Mouse (Mus musculus): ENCODE measurements around the gene Wdr62. TPM values are rescaled to one million over a fixed set of nuclear protein-coding genes. Genes with fewer than 3 reads are reported as not detected.

The Wdr62 gene
- total and polyA plus RNA-seq, 3 experiments, result 8.2 to 59.1 (median 57.9) TPM

DNA sequence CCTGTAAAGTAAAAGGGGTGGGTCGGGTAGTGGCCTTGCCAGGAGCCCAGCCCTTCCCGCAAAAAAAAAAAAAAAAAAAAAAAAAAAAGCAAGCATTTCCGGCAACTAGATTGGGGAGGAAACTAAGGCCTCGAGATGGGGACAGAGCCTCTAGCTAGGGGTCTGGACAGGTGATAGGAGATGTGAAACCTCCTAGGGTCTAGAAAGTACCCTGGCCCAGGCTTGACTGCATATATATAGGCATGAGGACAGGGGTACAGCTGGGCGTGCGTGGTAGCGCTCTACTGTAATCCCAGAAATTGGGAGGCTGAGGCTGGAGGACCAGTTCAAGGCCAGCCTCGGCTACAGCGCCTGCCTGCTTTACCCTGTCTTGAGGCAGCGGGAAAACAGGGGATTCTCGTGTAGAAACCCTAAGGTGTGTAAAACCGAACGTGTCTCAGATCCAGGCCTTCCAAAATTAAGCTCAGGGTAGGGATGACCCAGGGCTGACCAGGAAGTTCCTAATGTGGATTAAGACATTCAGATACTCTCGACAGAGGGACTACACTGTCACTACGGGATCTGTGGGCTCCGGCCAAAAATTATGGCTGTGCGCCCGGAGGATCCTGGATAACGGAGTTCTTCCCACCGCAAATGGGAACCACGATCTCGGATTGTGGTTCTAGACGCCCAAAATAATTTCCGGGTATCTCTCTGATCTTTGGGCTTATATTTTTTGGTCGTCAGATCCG, 86.0 kb downstream of the Wdr62 start:
- Histone ChIP-seq H3K27me3 (ENCODE audit: insufficient read depth, low read length) (no peaks in the 10 kb centered on the region), H3K4me3 (ENCODE audit: low read depth, low read length) (peak overlapping the region; percentile 80), H3K4me1 (ENCODE audit: insufficient read depth, low read depth, low read length) (peaks cover 41% of the 10 kb centered on the region), H3K9me3 (replicated peaks) (no peaks in the 10 kb centered on the region), H3K36me3 (replicated peaks) (peaks cover 47% of the 10 kb centered on the region)
- DNase-seq (ENCODE audit: low spot score), result peak; percentile 69
- TF ChIP-seq TAL1 (conservative IDR thresholded peaks at IDR 0.05; ENCODE audit: low read depth, low read length) (no peak), POLR2AphosphoS5 (IDR thresholded peaks at IDR 0.05; ENCODE audit: insufficient replicate concordance, low read depth, low read length) (no peak)
- 0 out of 2 replicates have a peak, but pooled peaks have one; percentile 6 for ATAC-seq (ENCODE audit: extremely low read depth, insufficient number of reproducible peaks, low FRiP score, poor library complexity, severe bottlenecking)

DNA sequence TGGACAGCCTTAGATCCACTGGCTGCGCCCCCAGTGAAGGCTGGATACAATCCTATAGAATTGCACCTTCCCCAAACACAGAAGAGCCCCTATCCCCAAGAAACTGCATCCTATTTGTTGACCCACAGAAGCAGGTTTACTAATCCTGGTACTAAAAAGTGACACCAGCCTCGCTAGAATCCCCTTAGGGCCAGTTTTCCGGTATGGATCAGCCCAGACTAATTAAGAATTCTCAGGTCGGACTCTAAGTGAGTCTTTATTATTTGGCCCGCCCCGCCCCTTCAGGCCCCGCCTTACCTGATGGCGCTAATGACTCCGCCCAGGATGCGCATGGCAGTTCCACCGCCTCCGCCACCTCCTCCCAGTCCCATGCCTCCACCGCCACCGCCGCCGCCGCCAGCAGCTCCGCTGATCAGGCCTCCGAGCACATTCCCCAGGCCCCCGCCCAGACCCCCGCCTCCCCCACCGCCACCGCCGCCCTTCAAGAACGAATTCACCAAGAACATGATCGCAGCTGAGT, 86.6 kb downstream of the Wdr62 start:
- DNase-seq (ENCODE audit: low spot score) (peak; percentile 74), ATAC-seq (ENCODE audit: extremely low read depth, insufficient number of reproducible peaks, low FRiP score, poor library complexity, severe bottlenecking) (peak; percentile 66)
- Histone ChIP-seq H3K4me1 (ENCODE audit: insufficient read depth, low read depth, low read length) (peaks cover 39% of the 10 kb centered on the region), H3K9me3 (replicated peaks) (no peaks in the 10 kb centered on the region), H3K36me3 (replicated peaks) (peaks cover 54% of the 10 kb centered on the region), H3K4me3 (ENCODE audit: low read depth, low read length) (peak overlapping the region; percentile 80), H3K27me3 (ENCODE audit: insufficient read depth, low read length) (no peaks in the 10 kb centered on the region)
- TF ChIP-seq GATA1 (IDR thresholded peaks at IDR 0.05; ENCODE audit: borderline replicate concordance, low read length), result no peak
- no peak for TF ChIP-seq TAL1 (conservative IDR thresholded peaks at IDR 0.05; ENCODE audit: low read depth, low read length)
- TF ChIP-seq CTCF (IDR thresholded peaks at IDR 0.05; ENCODE audit: low read depth, low read length), result no peak
- TF ChIP-seq GATA2 (IDR thresholded peaks at IDR 0.05; ENCODE audit: borderline replicate concordance, low read depth, low read length), result no peak
- TF ChIP-seq POLR2AphosphoS5 (IDR thresholded peaks at IDR 0.05; ENCODE audit: insufficient replicate concordance, low read depth, low read length), result no peak

DNA sequence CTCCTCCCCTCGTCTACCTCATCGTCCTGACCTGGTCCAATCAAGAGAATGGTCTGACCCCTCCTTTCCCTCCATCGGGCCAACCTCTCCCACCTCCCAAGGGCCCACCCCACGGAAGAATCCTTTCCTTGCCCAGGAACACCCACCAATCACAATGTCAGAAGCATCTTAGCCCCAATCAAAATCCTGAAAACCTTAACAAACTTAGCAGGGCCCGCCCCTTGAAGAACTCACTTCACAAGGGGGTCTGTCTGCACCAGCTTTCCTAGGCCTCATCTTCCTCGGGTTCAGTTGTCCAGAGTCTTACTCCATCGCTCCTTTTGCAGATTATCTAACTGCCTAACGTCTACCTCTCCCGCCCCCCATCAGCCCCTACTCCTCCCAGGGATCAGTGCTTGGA, 87.2 kb downstream of the Wdr62 start:
- Histone ChIP-seq H3K27me3 (ENCODE audit: insufficient read depth, low read length) (no peaks in the 10 kb centered on the region), H3K36me3 (replicated peaks) (peaks cover 60% of the 10 kb centered on the region), H3K4me1 (ENCODE audit: insufficient read depth, low read depth, low read length) (peaks cover 37% of the 10 kb centered on the region), H3K9me3 (replicated peaks) (no peaks in the 10 kb centered on the region), H3K4me3 (ENCODE audit: low read depth, low read length) (no peak overlapping the region)
- DNase-seq (ENCODE audit: low spot score), result no peak
- no peak for ATAC-seq (ENCODE audit: extremely low read depth, insufficient number of reproducible peaks, low FRiP score, poor library complexity, severe bottlenecking)
- TF ChIP-seq TAL1 (conservative IDR thresholded peaks at IDR 0.05; ENCODE audit: low read depth, low read length) (no peak), GATA1 (IDR thresholded peaks at IDR 0.05; ENCODE audit: borderline replicate concordance, low read length) (no peak), GATA2 (IDR thresholded peaks at IDR 0.05; ENCODE audit: borderline replicate concordance, low read depth, low read length) (no peak), POLR2AphosphoS5 (IDR thresholded peaks at IDR 0.05; ENCODE audit: insufficient replicate concordance, low read depth, low read length) (no peak), CTCF (IDR thresholded peaks at IDR 0.05; ENCODE audit: low read depth, low read length) (no peak)

DNA sequence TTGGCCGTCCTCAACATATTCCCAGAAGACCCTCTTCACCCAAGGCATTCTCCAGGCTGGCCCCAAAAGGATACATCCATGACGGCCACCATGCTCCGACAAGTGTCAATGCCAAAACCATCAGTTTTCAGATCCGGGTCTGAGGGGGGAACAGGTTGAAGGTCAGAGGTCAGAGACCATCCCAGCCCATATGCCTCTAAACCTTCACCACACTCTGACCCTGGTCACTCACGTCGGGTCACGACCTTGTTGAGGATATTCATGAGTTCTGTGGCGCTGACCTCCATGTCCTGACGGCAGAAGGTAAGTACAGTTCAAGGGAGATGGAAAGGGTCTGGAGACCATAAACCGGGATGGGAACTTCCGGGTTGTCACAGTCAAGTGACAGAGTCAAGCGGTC, 88.1 kb downstream of the Wdr62 start:
- TF ChIP-seq TAL1 (conservative IDR thresholded peaks at IDR 0.05; ENCODE audit: low read depth, low read length), result no peak
- TF ChIP-seq CTCF (IDR thresholded peaks at IDR 0.05; ENCODE audit: low read depth, low read length), result no peak
- TF ChIP-seq GATA1 (IDR thresholded peaks at IDR 0.05; ENCODE audit: borderline replicate concordance, low read length), result no peak
- no peak for TF ChIP-seq GATA2 (IDR thresholded peaks at IDR 0.05; ENCODE audit: borderline replicate concordance, low read depth, low read length)
- no peak for TF ChIP-seq POLR2AphosphoS5 (IDR thresholded peaks at IDR 0.05; ENCODE audit: insufficient replicate concordance, low read depth, low read length)
- peaks cover 35% of the 10 kb centered on the region for H3K4me1 ChIP-seq (ENCODE audit: insufficient read depth, low read depth, low read length)
- H3K27me3 ChIP-seq (ENCODE audit: insufficient read depth, low read length), result no peaks in the 10 kb centered on the region
- H3K36me3 ChIP-seq (replicated peaks), result peaks cover 69% of the 10 kb centered on the region
- ATAC-seq (ENCODE audit: extremely low read depth, insufficient number of reproducible peaks, low FRiP score, poor library complexity, severe bottlenecking), result no peak
- DNase-seq (ENCODE audit: low spot score), result no peak
- H3K9me3 ChIP-seq (replicated peaks), result no peaks in the 10 kb centered on the region
- no peak overlapping the region for H3K4me3 ChIP-seq (ENCODE audit: low read depth, low read length)

Other genes with a start within 250 kb of the Wdr62 start
Only the 20 nearest of the 26 such genes appear.
- gene Zfp382, start 158.5 kb downstream of the Wdr62 start, total RNA-seq (2014; fragmentation: Nextera tagmentation), result 5.8 and 8.7 TPM in 2 replicates
- 6.7 and 6.8 TPM in 2 replicates for gene Zfp382, start 158.5 kb downstream of the Wdr62 start, total RNA-seq (2017)
- gene Zfp382, start 158.5 kb downstream of the Wdr62 start, polyA plus RNA-seq (2012), result 2.4 and 2.6 TPM in 2 replicates
- 123 and 124 TPM in 2 replicates for gene Zfp146, start 110.7 kb downstream of the Wdr62 start, total RNA-seq (2014; fragmentation: Nextera tagmentation)
- gene Zfp146, start 110.7 kb downstream of the Wdr62 start, total RNA-seq (2017), result 74.8 and 77.9 TPM in 2 replicates
- gene Zfp146, start 110.7 kb downstream of the Wdr62 start, polyA plus RNA-seq (2012), result 4.6 and 12.7 TPM in 2 replicates
- 16.0 and 19.4 TPM in 2 replicates for gene Cox7a1, start 96.3 kb downstream of the Wdr62 start, total RNA-seq (2014; fragmentation: Nextera tagmentation)
- gene Cox7a1, start 96.3 kb downstream of the Wdr62 start, total RNA-seq (2017), result 55.2 and 57.0 TPM in 2 replicates
- 23.4 and 32.4 TPM in 2 replicates for gene Cox7a1, start 96.3 kb downstream of the Wdr62 start, polyA plus RNA-seq (2012)
- gene Capns1, start 81.6 kb downstream of the Wdr62 start, total RNA-seq (2014; fragmentation: Nextera tagmentation), result 313 and 371 TPM in 2 replicates
- gene Capns1, start 81.6 kb downstream of the Wdr62 start, total RNA-seq (2017), result 182 and 204 TPM in 2 replicates
- gene Capns1, start 81.6 kb downstream of the Wdr62 start, polyA plus RNA-seq (2012), result 98.4 and 131 TPM in 2 replicates
- gene Polr2i, start 48.5 kb downstream of the Wdr62 start, total RNA-seq (2014; fragmentation: Nextera tagmentation), result 23.0 and 34.5 TPM in 2 replicates
- 58.7 and 66.6 TPM in 2 replicates for gene Polr2i, start 48.5 kb downstream of the Wdr62 start, total RNA-seq (2017)
- 66.9 and 79.0 TPM in 2 replicates for gene Polr2i, start 48.5 kb downstream of the Wdr62 start, polyA plus RNA-seq (2012)
- 18.9 and 19.7 TPM in 2 replicates for gene Tbcb, start 48.1 kb downstream of the Wdr62 start, total RNA-seq (2014; fragmentation: Nextera tagmentation)
- 30.8 and 38.1 TPM in 2 replicates for gene Tbcb, start 48.1 kb downstream of the Wdr62 start, total RNA-seq (2017)
- gene Tbcb, start 48.1 kb downstream of the Wdr62 start, polyA plus RNA-seq (2012), result 20.7 and 38.1 TPM in 2 replicates
- not detected in 2 replicates for gene Ovol3, start 44.7 kb downstream of the Wdr62 start, total RNA-seq (2014; fragmentation: Nextera tagmentation)
- gene Ovol3, start 44.7 kb downstream of the Wdr62 start, total RNA-seq (2017), result not detected in 2 replicates
- gene Ovol3, start 44.7 kb downstream of the Wdr62 start, polyA plus RNA-seq (2012), result not detected in 2 replicates
- 1.4 and 2.2 TPM in 2 replicates for gene Thap8, start 325 bp downstream of the Wdr62 start, total RNA-seq (2014; fragmentation: Nextera tagmentation)
- 0.64 and 1.1 TPM in 2 replicates for gene Thap8, start 325 bp downstream of the Wdr62 start, total RNA-seq (2017)
- 0.10 TPM in 1 of 2 replicates, not detected in the other for gene Thap8, start 325 bp downstream of the Wdr62 start, polyA plus RNA-seq (2012)
- not detected in 2 replicates for gene Clip3, start 11.3 kb upstream of the Wdr62 start, total RNA-seq (2014; fragmentation: Nextera tagmentation)
- 0.33 TPM in 1 of 2 replicates, not detected in the other for gene Clip3, start 11.3 kb upstream of the Wdr62 start, total RNA-seq (2017)
- gene Clip3, start 11.3 kb upstream of the Wdr62 start, polyA plus RNA-seq (2012), result not detected in 2 replicates
- 17.2 and 22.1 TPM in 2 replicates for gene Alkbh6, start 28.3 kb upstream of the Wdr62 start, total RNA-seq (2014; fragmentation: Nextera tagmentation)
- 18.5 and 24.1 TPM in 2 replicates for gene Alkbh6, start 28.3 kb upstream of the Wdr62 start, total RNA-seq (2017)
- gene Alkbh6, start 28.3 kb upstream of the Wdr62 start, polyA plus RNA-seq (2012), result 44.2 and 52.2 TPM in 2 replicates
- 2.1 and 5.4 TPM in 2 replicates for gene Syne4, start 34.4 kb upstream of the Wdr62 start, total RNA-seq (2014; fragmentation: Nextera tagmentation)
- gene Syne4, start 34.4 kb upstream of the Wdr62 start, total RNA-seq (2017), result 1.0 and 2.6 TPM in 2 replicates
- gene Syne4, start 34.4 kb upstream of the Wdr62 start, polyA plus RNA-seq (2012), result 2.8 and 4.0 TPM in 2 replicates
- 1.3 and 1.6 TPM in 2 replicates for gene E130208F15Rik, start 41.3 kb upstream of the Wdr62 start, total RNA-seq (2014; fragmentation: Nextera tagmentation)
- 2.3 and 2.4 TPM in 2 replicates for gene E130208F15Rik, start 41.3 kb upstream of the Wdr62 start, total RNA-seq (2017)
- 0.49 and 0.85 TPM in 2 replicates for gene E130208F15Rik, start 41.3 kb upstream of the Wdr62 start, polyA plus RNA-seq (2012)
- 4.1 and 4.3 TPM in 2 replicates for gene Sdhaf1, start 43.5 kb upstream of the Wdr62 start, total RNA-seq (2014; fragmentation: Nextera tagmentation)
- gene Sdhaf1, start 43.5 kb upstream of the Wdr62 start, total RNA-seq (2017), result 8.9 and 11.4 TPM in 2 replicates
- gene Sdhaf1, start 43.5 kb upstream of the Wdr62 start, polyA plus RNA-seq (2012), result 9.2 and 11.7 TPM in 2 replicates
- not detected in 2 replicates for gene Lrfn3, start 82.4 kb upstream of the Wdr62 start, total RNA-seq (2014; fragmentation: Nextera tagmentation)
- gene Lrfn3, start 82.4 kb upstream of the Wdr62 start, total RNA-seq (2017), result 0.11 and 0.12 TPM in 2 replicates
- gene Lrfn3, start 82.4 kb upstream of the Wdr62 start, polyA plus RNA-seq (2012), result not detected in 2 replicates
- 12.9 and 19.6 TPM in 2 replicates for gene Tyrobp, start 133.3 kb upstream of the Wdr62 start, total RNA-seq (2014; fragmentation: Nextera tagmentation)
- 92.7 and 101 TPM in 2 replicates for gene Tyrobp, start 133.3 kb upstream of the Wdr62 start, total RNA-seq (2017)
- gene Tyrobp, start 133.3 kb upstream of the Wdr62 start, polyA plus RNA-seq (2012), result 4.4 and 12.5 TPM in 2 replicates
- gene Hcst, start 139.4 kb upstream of the Wdr62 start, total RNA-seq (2014; fragmentation: Nextera tagmentation), result not detected in 2 replicates
- 2.6 and 3.1 TPM in 2 replicates for gene Hcst, start 139.4 kb upstream of the Wdr62 start, total RNA-seq (2017)
- 0.25 and 0.55 TPM in 2 replicates for gene Hcst, start 139.4 kb upstream of the Wdr62 start, polyA plus RNA-seq (2012)
- gene Nfkbid, start 141.3 kb upstream of the Wdr62 start, total RNA-seq (2014; fragmentation: Nextera tagmentation), result 3.0 and 4.5 TPM in 2 replicates
- gene Nfkbid, start 141.3 kb upstream of the Wdr62 start, total RNA-seq (2017), result 0.98 and 2.1 TPM in 2 replicates
- 4.8 TPM in 2 replicates for gene Nfkbid, start 141.3 kb upstream of the Wdr62 start, polyA plus RNA-seq (2012)
- gene Aplp1, start 165.1 kb upstream of the Wdr62 start, total RNA-seq (2014; fragmentation: Nextera tagmentation), result not detected in 2 replicates
- 0.49 TPM in 1 of 2 replicates, not detected in the other for gene Aplp1, start 165.1 kb upstream of the Wdr62 start, total RNA-seq (2017)
- gene Aplp1, start 165.1 kb upstream of the Wdr62 start, polyA plus RNA-seq (2012), result not detected in 2 replicates
- not detected in 2 replicates for gene Kirrel2, start 177.3 kb upstream of the Wdr62 start, total RNA-seq (2014; fragmentation: Nextera tagmentation)
- gene Kirrel2, start 177.3 kb upstream of the Wdr62 start, total RNA-seq (2017), result 0.35 TPM in 1 of 2 replicates, not detected in the other
- gene Kirrel2, start 177.3 kb upstream of the Wdr62 start, polyA plus RNA-seq (2012), result not detected in 2 replicates
- not detected in 2 replicates for gene Nphs1, start 177.9 kb upstream of the Wdr62 start, total RNA-seq (2014; fragmentation: Nextera tagmentation)
- 0.11 TPM in 1 of 2 replicates, not detected in the other for gene Nphs1, start 177.9 kb upstream of the Wdr62 start, total RNA-seq (2017)
- gene Nphs1, start 177.9 kb upstream of the Wdr62 start, polyA plus RNA-seq (2012), result not detected in 2 replicates